Mouse (Mus musculus) forebrain, embryonic 11.5 days (tissue): ENCODE results near the gene Gtsf1. TPM values are rescaled to one million over a fixed set of nuclear protein-coding genes. Genes with fewer than 3 reads are reported as not detected.
A peak's percentile ranks its signal among the peaks of the same experiment; 100 is the strongest.

ENCODE experiments used
- ATAC-seq: fragments of 200-750 bp; cut with Nextera tagmentation; replicated peaks from 2 replicates; pipeline ENCODE4 v1.8.0; 2017; ENCODE audit warnings: moderate TSS enrichment; ENCODE audit not compliant: low FRiP score
- DNase-seq: peaks from one replicate; pipeline ENCODE4 v3.0.0-alpha.2; 2017; ENCODE audit warnings: low spot score
- H3K27ac ChIP-seq: fragments of 300-500 bp; sonication (generic); 2 replicates; pipeline ENCODE4 v1.5.1; 2014; ENCODE audit warnings: low read depth, low read length
- H3K27me3 ChIP-seq: fragments of 300-500 bp; sonication (generic); 2 replicates; pipeline ENCODE4 v1.6.1; 2014; ENCODE audit warnings: mild to moderate bottlenecking, low read length, mixed read lengths; ENCODE audit not compliant: control insufficient read depth, insufficient read depth
- H3K36me3 ChIP-seq: fragments of 300-500 bp; sonication (generic); 2 replicates; pipeline ENCODE4 v1.6.1; 2014; ENCODE audit warnings: mild to moderate bottlenecking, low read length, moderate library complexity, mixed read lengths; ENCODE audit not compliant: control insufficient read depth, insufficient read depth
- H3K4me1 ChIP-seq: fragments of 300-500 bp; sonication (generic); replicated peaks from 2 replicates; pipeline ENCODE4 v1.6.1; 2014; ENCODE audit warnings: low read length, mixed read lengths; ENCODE audit not compliant: control insufficient read depth, insufficient read depth
- H3K4me2 ChIP-seq: fragments of 300-500 bp; sonication (generic); 2 replicates; pipeline ENCODE4 v1.6.1; 2014; ENCODE audit warnings: low read depth, mild to moderate bottlenecking, low read length, moderate library complexity, mixed read lengths; ENCODE audit not compliant: severe bottlenecking
- H3K4me3 ChIP-seq: fragments of 300-500 bp; sonication (generic); 2 replicates; pipeline ENCODE4 v1.5.1; 2014; ENCODE audit warnings: low read depth, low read length
- H3K9ac ChIP-seq: fragments of 300-500 bp; sonication (generic); 2 replicates; pipeline ENCODE4 v1.6.1; 2014; ENCODE audit warnings: low read length
- H3K9me3 ChIP-seq: fragments of 300-500 bp; sonication (generic); 2 replicates; pipeline ENCODE4 v1.6.1; 2016; ENCODE audit warnings: low read length, mixed read lengths; ENCODE audit not compliant: control insufficient read depth
- WGBS: fragments of 180-500 bp; shearing (Covaris S2); extraction: QIAGEN DNeasy Blood & Tissue Kit; methylation state at CpG from one replicate; pipeline ENCODE4 v1.1.7; 2014; 5-methylcytosine and 5-hydroxymethylcytosine counted together
- polyA plus RNA-seq: library from polyadenylated mRNA; unstranded; fragments of >200 nt; fragmentation: Nextera tagmentation; extraction: Ambion mirVana; gene quantifications from 2 replicates; pipeline ENCODE4 v1.2.1, GENCODE M21; 2014

The Gtsf1 gene
- polyA plus RNA-seq, 1 experiment from 2014 or later = not detected

DNA sequence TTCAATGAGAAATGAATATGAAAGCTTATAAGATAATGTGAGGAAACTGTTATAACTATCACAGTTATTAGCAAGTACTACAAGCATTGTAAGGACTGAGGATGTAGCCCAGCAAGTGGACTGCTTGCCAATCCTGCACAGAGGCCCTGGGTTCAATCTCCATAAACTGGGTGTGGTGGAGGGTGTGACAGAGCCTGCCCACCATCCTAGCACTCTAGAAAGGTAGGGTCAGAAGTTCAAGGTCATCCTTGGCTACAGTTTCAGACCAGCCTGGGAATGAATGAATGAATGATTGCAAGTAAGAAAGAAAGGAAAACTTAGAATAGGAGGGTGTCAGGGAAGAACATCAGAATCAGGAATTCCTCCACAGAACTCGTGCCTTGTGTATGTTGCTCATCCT lies 66.5 kb downstream of the Gtsf1 start:
- Histone ChIP-seq H3K9ac (no peak overlapping the region), H3K4me1 (peaks cover 6% of the 10 kb centered on the region; the same call in 1 of the 2 replicates), H3K4me2 (no peak overlapping the region), H3K4me3 (no peak overlapping the region), H3K36me3 (no peaks in the 10 kb centered on the region), H3K9me3 (no peaks in the 10 kb centered on the region), H3K27me3 (no peaks in the 10 kb centered on the region), H3K27ac (no peak overlapping the region)
- DNase-seq = no peak
- 73% methylated on average over 1 of the region's 1 CpGs for WGBS
- no peak for ATAC-seq

DNA sequence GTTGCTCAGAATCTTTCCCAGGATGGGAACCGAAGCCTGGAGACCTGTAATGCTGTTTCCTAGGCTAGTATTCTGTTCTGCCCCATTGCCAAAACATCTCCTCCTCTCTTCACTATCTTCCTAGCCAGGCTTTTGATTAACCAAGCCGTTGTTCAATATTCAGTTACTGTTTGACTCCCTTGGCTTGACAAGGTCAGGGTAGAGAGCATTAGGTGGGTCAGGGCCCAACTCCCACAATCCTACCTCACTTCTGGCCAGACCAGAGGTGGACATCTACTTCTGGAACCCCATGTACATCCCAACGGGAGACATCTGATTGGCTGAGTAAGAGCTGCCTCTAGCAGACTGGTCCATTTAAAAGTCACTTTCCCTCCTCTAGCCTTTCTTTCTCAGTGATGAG lies 67.3 kb downstream of the Gtsf1 start:
- H3K9me3 ChIP-seq = no peaks in the 10 kb centered on the region
- no peak overlapping the region for H3K4me3 ChIP-seq
- 95% methylated on average over 3 of the region's 3 CpGs for WGBS
- H3K4me2 ChIP-seq = no peak overlapping the region
- H3K4me1 ChIP-seq = peaks cover 6% of the 10 kb centered on the region; the same call in 1 of the 2 replicates
- DNase-seq (no peak), ATAC-seq (no peak)
- no peaks in the 10 kb centered on the region for H3K36me3 ChIP-seq
- H3K9ac ChIP-seq = no peak overlapping the region
- H3K27ac ChIP-seq = no peak overlapping the region
- no peaks in the 10 kb centered on the region for H3K27me3 ChIP-seq

DNA sequence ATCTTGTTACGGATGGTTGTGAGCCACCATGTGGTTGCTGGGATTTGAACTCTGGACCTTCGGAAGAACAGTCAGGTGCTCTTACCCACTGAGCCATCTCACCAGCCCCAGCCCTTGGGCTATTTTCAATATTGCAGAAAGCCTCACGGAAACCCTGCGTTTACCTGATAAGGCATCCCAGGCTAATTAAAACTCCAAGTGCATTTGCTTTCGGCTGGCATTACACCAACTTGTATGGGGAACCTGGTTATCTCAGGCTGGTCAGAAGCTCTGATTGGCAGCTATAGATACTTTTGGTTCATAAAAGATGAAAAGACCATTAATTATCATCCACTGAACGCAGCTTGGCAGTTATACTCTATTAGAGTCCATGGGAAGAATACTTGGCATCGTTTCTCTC lies 67.9 kb downstream of the Gtsf1 start:
- WGBS = 94% methylated on average over 6 of the region's 7 CpGs
- Histone ChIP-seq H3K4me1 (peaks cover 6% of the 10 kb centered on the region; the same call in 1 of the 2 replicates), H3K27ac (no peak overlapping the region), H3K9me3 (no peaks in the 10 kb centered on the region), H3K4me2 (no peak overlapping the region), H3K36me3 (no peaks in the 10 kb centered on the region), H3K4me3 (no peak overlapping the region), H3K9ac (no peak overlapping the region), H3K27me3 (no peaks in the 10 kb centered on the region)
- no peak for ATAC-seq
- DNase-seq = no peak

DNA sequence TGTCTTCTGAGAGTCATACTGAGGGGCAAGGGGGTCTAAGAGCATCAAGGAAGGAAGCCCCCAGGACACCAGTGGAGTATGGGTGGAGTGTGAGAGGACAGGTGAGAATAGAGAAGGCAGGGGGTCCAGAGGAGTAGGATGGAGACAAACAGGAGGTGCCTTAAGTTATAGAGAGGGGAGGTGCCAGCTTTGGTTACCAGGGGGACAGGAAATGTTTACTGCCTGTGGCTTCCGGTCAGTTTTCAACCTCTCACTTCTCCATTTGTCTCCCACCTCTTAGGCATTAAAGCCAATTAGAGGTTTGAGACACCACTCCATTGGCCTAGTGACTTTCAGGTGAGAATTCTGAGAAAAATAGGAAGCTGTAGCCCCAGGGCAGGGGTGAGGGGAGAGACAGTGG lies 69.0 kb downstream of the Gtsf1 start:
- Histone ChIP-seq H3K4me3 (no peak overlapping the region), H3K36me3 (peaks cover 1% of the 10 kb centered on the region; the same call in 1 of the 2 replicates), H3K9ac (no peak overlapping the region), H3K4me1 (peaks cover 5% of the 10 kb centered on the region; the same call in 1 of the 2 replicates), H3K27ac (no peak overlapping the region), H3K4me2 (no peak overlapping the region), H3K9me3 (no peaks in the 10 kb centered on the region), H3K27me3 (no peaks in the 10 kb centered on the region)
- DNase-seq = no peak
- WGBS = 88% methylated on average over 1 of the region's 1 CpGs
- ATAC-seq = no peak

DNA sequence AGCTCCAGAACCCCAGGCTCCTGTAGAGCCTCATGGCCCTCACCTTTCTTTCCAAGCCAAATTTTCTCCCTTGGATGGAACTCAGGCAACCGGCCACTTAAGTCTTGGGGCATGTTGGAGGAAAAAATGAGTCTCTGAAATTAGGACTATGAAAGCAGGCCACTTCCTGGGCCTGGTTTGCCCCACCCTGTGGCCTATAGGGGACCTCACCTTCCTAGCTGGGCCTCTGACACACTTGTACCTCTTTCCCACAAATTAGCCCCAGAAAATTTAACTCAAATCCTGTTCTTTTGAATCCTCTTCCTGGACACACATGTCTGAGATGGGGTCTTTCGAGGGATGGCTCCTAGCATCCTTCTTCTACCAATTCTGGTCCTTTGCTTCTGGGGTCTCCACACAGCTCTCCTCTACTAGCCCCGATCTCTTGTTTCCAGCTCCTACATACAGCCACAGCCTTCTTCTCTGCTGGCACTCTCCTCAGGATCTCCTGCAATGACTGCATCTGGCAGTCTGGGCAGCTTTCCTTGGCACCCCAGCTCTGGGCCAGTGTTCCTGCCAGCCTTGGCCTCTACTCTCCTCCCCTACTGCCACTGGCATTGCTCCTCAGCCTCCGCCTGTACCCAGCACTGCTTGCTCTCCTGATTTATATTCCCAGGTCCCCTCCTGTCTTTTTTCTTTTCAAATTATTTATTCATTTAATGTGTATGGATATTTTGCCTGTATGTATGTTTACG lies 70.2 kb downstream of the Gtsf1 start:
- no peak for DNase-seq
- H3K27ac ChIP-seq = no peak overlapping the region
- H3K4me2 ChIP-seq = no peak overlapping the region
- no peaks in the 10 kb centered on the region for H3K27me3 ChIP-seq
- no peaks in the 10 kb centered on the region for H3K9me3 ChIP-seq
- ATAC-seq = no peak
- WGBS = 89% methylated on average over 5 of the region's 5 CpGs
- H3K4me3 ChIP-seq = no peak overlapping the region
- H3K9ac ChIP-seq = no peak overlapping the region
- peaks cover 2% of the 10 kb centered on the region; the same call in 1 of the 2 replicates for H3K4me1 ChIP-seq
- H3K36me3 ChIP-seq = peaks cover 5% of the 10 kb centered on the region; the same call in 1 of the 2 replicates

DNA sequence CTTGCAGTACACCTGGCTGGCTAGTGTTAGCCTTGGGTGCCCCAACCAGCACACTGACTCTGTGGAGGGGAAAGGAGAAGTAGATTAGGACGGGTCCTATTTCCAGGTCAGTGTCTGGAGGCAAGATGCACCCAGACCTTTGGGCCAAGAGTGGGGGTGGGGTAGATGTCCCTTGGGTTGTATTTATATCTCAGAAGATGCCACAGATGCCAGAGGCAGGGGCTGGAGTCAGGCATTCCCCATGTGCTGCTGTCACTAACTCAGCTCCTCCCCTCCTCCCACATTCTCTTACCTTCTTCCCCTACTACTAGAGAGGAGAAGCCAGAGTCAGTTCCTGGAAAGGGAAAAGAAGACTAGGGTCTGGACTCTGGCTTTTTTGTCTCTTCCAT lies 71.2 kb downstream of the Gtsf1 start:
- H3K27me3 ChIP-seq = no peaks in the 10 kb centered on the region
- DNase-seq = no peak
- H3K4me2 ChIP-seq = no peak overlapping the region
- no peaks in the 10 kb centered on the region for H3K9me3 ChIP-seq
- H3K27ac ChIP-seq = no peak overlapping the region
- no peaks in the 10 kb centered on the region for H3K4me1 ChIP-seq
- no peak overlapping the region for H3K4me3 ChIP-seq
- WGBS = 70% methylated on average over 1 of the region's 1 CpGs
- no peak for ATAC-seq
- H3K9ac ChIP-seq = no peak overlapping the region
- H3K36me3 ChIP-seq = peaks cover 5% of the 10 kb centered on the region; the same call in 1 of the 2 replicates

DNA sequence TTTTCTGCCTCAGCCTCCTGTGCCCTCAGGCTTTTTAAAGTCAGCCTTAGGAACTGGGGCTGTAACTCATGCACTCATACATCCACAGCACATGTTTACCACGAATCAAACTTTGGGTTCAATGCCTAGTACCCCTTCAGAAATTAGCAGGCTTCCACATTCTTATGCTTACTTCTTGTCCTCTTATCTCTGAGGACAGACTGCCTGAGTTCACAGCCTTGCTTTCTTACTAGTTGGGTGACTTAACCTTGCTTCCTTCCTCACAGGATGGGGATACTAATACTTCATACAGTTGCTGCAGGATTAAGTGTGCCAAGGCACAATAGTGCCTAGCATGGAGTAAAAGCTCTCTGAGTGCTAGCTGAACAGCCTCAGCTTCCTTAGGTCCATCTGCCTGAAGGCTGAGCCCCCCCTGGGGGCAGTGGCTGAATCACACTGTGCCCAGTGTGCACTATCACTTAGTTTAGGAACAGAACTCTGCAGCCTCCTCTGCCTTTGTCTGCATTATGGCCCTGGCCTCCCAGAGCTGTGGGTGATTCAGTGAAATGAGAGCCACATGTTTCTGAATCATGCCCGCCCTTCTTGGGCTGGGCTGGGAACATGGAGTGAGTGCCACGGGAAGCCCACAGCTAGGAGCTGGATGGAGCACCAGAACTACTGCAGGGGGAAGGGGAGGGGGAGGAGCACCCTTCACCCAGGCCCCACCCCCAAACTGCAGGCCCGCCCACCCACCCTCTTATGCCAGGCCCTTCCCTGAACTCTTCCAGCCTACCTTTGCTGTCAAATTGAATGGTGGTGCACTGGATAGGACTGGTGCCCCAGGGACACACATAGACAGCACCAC lies 71.8 kb downstream of the Gtsf1 start:
- Histone ChIP-seq H3K9ac (no peak overlapping the region), H3K9me3 (no peaks in the 10 kb centered on the region), H3K27ac (no peak overlapping the region), H3K4me3 (no peak overlapping the region), H3K4me1 (no peaks in the 10 kb centered on the region), H3K27me3 (no peaks in the 10 kb centered on the region), H3K4me2 (no peak overlapping the region), H3K36me3 (peaks cover 5% of the 10 kb centered on the region; the same call in 1 of the 2 replicates)
- WGBS = 35% methylated on average over 4 of the region's 4 CpGs
- ATAC-seq = peak; percentile 58; the same call in 1 of the 2 replicates
- no peak for DNase-seq

DNA sequence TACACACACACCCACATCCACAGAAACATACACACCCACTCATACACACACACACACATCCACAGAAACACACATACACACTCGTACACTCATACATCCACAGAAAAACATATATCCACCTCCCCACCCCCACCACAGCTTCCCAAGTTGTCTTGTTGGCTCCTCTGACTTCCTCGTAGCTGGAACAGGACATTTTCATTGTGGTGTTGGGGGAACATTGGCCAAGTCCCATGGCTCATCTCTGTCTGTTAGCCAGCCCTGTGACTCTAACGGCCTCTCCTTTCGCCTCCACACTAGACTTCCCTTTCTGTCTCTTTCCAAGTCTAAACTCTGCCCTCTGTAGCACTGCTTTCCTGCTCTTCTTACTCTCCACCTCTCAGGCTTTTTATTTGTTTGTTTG lies 72.5 kb downstream of the Gtsf1 start:
- WGBS = 85% methylated on average over 4 of the region's 4 CpGs
- ATAC-seq (no peak), DNase-seq (no peak)
- Histone ChIP-seq H3K9me3 (no peaks in the 10 kb centered on the region), H3K9ac (no peak overlapping the region), H3K4me1 (no peaks in the 10 kb centered on the region), H3K4me2 (no peak overlapping the region), H3K4me3 (no peak overlapping the region), H3K27ac (no peak overlapping the region), H3K36me3 (peaks cover 5% of the 10 kb centered on the region; the same call in 1 of the 2 replicates), H3K27me3 (no peaks in the 10 kb centered on the region)
